Mouse (Mus musculus): ENCODE data around the gene Arhgef6.

GRCm38 (mm10) chrX:57359316-57359715 lies 20.8 kb upstream of the Arhgef6 start:
- no peak for TF ChIP-seq CTCF (IDR thresholded peaks at IDR 0.05; ENCODE audit: insufficient read depth, low read length)
- TF ChIP-seq POLR2A (IDR thresholded peaks at IDR 0.05; ENCODE audit: borderline replicate concordance, extremely low read depth, low read depth, low read length) = no peak
